Mouse (Mus musculus) liver, adult 2 months (tissue): ENCODE data around the gene Vmn1r223.
"Not testable (repeated sequence)": the region's sequence is repeated elsewhere in the genome, so short reads cannot be mapped to it uniquely, and the experiment has no call there.

Experiments
- CTCF ChIP-seq: fragments of 200-500 bp; IDR thresholded peaks from 2 replicates; pipeline ENCODE4 v1.5.1; 2011; ENCODE audit warnings: low read depth, low read length, control low read depth
- POLR2A ChIP-seq: fragments of 200-500 bp; IDR thresholded peaks from 2 replicates; pipeline ENCODE4 v1.6.1; 2011; ENCODE audit warnings: low read length, control low read depth; ENCODE audit not compliant: insufficient read depth; ENCODE audit errors: extremely low read depth

GRCm38 (mm10) chr13:23203885-23204284 is 43.0 kb upstream of the Vmn1r223 start:
- not testable (repeated sequence) for TF ChIP-seq POLR2A, CTCF
